Mouse (Mus musculus): ENCODE results near the gene Olfr536.
"Not testable (repeated sequence)": the region's sequence is repeated elsewhere in the genome, so short reads cannot be mapped to it uniquely, and the experiment has no call there.

The Olfr536 gene

DNA sequence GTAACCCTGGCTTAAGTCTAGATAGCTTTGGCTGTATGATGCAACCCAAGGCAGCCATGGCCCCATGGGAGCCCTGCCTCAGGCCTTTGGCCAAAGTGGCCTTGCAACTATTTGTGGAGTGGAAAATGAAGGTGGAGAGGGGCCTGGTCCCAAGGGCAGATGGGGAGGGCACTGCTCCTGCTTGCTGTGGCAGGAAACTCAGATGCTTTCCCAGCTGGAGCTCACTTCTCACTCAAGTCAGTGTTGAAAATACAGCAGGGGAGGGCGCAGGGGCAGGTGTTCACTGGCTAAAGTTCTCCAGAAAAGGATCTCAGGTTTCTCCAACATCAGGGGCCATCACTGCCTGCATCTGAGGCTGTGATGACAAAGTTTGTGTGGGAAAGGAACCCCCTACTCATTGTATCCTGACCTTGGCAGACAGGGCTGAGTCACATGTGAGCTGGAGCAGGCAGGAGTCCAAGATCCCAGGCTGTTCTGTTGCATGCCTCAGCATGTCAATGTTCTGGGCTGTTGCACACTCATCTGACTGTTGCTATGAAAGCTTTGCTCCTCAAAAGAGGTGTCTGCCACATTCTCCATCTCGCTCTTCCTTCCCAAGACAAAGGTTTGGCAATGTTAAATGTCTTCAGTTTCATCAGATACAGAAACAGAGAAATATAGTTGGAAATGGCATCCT lies at the start of gene Olfr536:
Gene Olfr536, minus strand, starts transcription at position 51 of the 676 bp plus-strand sequence.
- not testable (repeated sequence) for DNase-seq (ENCODE audit: low spot score)

DNA sequence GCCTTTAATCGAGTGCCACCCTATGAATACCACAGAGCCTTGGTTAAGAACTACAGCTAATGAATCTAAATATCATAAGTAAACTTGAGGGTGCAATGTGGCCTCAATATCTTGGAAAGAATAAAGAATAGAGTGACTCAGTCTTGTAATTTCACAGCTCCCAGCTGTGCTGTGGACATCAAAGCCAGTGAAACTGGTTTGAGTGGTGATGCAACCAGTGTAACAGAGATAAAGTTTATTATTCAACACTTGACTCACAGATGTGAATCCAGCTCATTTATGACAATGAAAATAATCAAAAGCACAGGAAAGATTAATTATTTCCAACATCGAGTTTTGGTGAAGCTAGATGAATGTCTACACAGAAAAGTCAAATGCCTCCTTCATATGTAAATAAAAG lies 32.5 kb upstream of the Olfr536 start:
- no peak for DNase-seq (ENCODE audit: low spot score)

DNA sequence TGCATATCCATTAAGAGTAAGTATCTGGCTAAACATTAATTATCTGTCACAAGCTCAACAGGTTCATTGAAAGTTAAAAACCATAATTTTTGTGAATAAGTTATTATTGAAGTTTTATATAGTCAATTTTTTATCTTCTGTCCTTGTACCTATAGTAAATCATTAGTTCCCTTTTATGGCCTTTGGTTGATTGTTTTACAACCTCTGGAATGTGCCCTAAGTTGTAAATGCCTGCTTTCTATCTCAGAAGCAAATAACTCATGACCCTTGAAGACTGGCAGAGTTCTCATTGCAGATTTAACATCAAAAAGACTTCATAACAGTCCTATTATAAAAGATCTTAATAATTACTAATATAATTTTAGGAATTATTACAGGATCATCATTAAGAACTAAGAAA lies 12.5 kb downstream of the Olfr536 start:
- no peak for DNase-seq (ENCODE audit: low spot score)

DNA sequence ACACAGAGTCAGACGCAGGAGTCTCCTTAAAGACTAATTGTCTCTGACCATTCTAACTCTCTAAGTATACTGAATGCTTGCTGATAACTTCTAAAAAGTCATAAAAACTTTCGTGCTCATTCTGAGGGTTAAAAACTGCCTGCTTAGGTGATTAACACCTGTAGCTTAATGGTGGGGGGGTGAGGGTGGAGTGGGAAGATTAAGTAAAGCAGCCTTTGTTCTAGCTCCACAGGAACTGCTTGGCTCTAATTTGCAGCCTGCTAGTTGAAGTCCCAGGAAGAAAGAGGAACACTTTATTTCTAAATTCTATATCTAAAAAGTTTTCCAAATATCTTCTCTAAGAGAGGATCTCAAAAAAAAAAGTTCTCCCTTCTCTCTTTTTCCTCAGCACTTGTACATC lies 13.0 kb downstream of the Olfr536 start:
- DNase-seq (ENCODE audit: low spot score): no peak

DNA sequence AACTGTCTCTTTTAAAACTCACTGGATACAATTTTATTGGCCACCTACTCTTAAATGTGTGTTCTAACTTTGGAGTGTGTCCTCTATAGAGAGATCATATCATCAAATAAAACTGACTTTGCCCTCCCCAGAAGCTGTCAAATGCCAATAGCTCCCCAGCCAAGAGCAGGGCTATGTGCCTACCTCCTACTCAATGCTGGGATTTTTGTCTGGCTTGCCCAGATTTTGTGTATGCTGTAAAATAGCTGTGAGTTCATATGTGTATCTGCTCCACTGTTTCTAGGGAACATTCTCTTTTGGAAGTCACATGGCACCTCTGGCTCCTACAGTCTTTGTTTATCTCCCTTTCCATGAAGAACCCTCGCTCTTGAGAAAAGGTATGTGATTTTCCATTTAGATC lies 18.2 kb downstream of the Olfr536 start:
- DNase-seq (ENCODE audit: low spot score): no peak

DNA sequence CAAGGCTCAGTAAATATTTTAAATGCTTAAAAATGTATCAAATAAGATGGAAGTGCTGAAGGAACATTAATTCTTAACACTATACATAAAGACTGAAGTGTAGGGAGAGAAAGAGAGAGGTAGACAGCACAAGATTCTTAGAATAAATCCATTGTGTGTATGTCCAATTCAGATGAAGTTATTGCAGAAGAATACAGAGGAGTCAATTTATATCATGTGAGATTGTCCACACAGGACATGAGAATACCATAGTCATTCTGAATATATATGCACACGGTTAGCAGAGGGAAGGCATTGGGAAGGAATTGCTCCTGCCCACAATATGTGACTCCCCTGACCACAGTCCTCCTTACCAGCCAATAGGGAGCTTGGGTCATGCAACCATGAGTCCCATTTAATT lies 23.3 kb downstream of the Olfr536 start, which contains the start of gene Olfr535:
Gene Olfr535, plus strand, starts transcription at position 301 of the 400 bp plus-strand sequence.
- no peak for DNase-seq (ENCODE audit: low spot score)

DNA sequence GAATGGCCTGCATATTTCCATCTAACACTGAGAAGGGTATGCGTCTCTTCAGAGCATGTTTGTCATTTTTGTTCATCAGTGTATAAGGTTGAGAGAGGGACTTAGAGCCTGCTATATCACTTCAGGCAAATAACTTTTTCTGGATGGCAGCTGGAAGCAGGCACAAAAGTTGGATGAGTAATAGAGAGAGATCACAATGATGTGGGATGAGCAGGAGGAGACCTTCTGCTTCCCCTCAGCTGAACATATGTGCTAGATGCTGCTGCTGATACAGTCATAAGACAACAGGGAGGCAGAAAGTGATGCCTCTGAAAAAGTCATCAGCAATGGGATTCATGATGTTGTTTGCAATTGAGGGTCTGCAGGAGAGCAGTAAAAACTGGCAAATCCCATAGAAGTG lies 28.5 kb downstream of the Olfr536 start:
- no peak for DNase-seq (ENCODE audit: low spot score)

DNA sequence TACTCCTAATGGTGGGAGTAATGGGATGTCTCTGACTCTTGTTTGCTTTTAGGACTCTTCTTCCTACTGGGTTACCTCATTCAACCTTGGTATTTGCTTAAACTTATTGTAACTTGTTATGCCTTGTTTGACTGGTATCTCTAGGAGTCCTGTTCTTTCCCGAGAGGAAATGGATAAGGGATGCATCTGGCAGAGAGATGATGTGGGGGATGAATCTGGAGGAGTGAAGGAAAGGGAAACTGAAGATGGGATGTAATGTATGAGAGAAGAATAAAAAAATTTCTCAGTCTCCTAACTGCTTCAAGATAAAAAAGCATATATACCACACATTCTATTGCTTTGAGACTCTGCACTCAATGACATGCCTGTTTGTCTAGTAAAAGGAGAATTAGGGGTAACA lies 29.3 kb downstream of the Olfr536 start:
- DNase-seq (ENCODE audit: low spot score): no peak

DNA sequence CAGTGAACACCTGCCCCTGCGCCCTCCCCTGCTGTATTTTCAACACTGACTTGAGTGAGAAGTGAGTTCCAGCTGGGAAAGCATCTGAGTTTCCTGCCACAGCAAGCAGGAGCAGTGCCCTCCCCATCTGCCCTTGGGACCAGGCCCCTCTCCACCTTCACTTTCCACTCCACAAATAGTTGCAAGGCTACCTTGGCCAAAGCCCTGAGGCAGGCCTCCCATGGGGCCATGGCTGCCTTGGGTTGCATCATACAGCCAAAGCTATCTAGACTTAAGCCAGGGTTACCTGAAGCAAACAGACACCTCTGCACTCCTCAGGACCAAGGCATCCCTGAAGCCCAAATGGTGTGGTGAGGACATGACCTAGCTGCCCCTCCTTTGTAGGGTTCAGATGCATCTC lies 44.1 kb downstream of the Olfr536 start, which contains the start of gene Olfr533:
Gene Olfr533, plus strand, starts transcription at position 301 of the 400 bp plus-strand sequence.
- DNase-seq (ENCODE audit: low spot score): not testable (repeated sequence)
